Mouse (Mus musculus): Measurements from ENCODE around the gene Kcnj13. TPM values are rescaled to one million over a fixed set of nuclear protein-coding genes. Genes with fewer than 3 reads are reported as not detected.

The Kcnj13 gene
- not detected for total RNA-seq (2023)

GRCm38 (mm10) chr1:87394594-87394993 lies at the start of gene Kcnj13:
Gene Kcnj13, minus strand, starts transcription at chr1:87394729.

Other genes starting within 250 kb of the Kcnj13 start
- not detected for gene Ecel1, start 238.2 kb downstream of the Kcnj13 start, total RNA-seq (2023)
- not detected for gene Prss56, start 211.4 kb downstream of the Kcnj13 start, total RNA-seq (2023)
- not detected for gene Chrnd, start 204.1 kb downstream of the Kcnj13 start, total RNA-seq (2023)
- not detected for gene Chrng, start 190.1 kb downstream of the Kcnj13 start, total RNA-seq (2023)
- gene Eif4e2, start 180.8 kb downstream of the Kcnj13 start, total RNA-seq (2023), result 132 TPM
- gene Efhd1, start 130.4 kb downstream of the Kcnj13 start, total RNA-seq (2023), result 1.3 TPM
- 127 TPM for gene Gigyf2, start 67.7 kb downstream of the Kcnj13 start, total RNA-seq (2023)
- gene Snorc, start 75.5 kb upstream of the Kcnj13 start, total RNA-seq (2023), result not detected
- gene Neu2, start 115.2 kb upstream of the Kcnj13 start, total RNA-seq (2023), result not detected
- not detected for gene Ngef, start 179.1 kb upstream of the Kcnj13 start, total RNA-seq (2023)
- gene Inpp5d, start 225.6 kb upstream of the Kcnj13 start, total RNA-seq (2023), result 245 TPM

Measured in CD4-positive naive resting alpha-beta T cell, adult 57 days (primary cell).